In genomic region chr17:86535827-86536656, GRCm38 (mm10) we compare ENCODE assay signal across 8 mouse cellular contexts. TPM values are rescaled to one million over a fixed set of nuclear protein-coding genes. Genes with fewer than 3 reads are reported as not detected.
DNase-seq lines count a peak whose midpoint lies in the region; ATAC-seq and TF ChIP-seq lines count a peak whose summit lies in the region.

No protein-coding gene starts in this region.

- peak overlapping the region; percentile 60 for H3K9ac ChIP-seq in heart, embryonic 16.5 days (ENCODE audit: low read length)
- H3K9ac ChIP-seq in liver, embryonic 13.5 days = no peak overlapping the region

- no peaks in the 10 kb centered on the region for H3K9me3 ChIP-seq in forebrain, embryonic 10.5 days
- H3K9me3 ChIP-seq in heart, embryonic 16.5 days (replicated peaks; ENCODE audit: control insufficient read depth, low read length) = no peaks in the 10 kb centered on the region
- no peaks in the 10 kb centered on the region for H3K9me3 ChIP-seq in liver, embryonic 13.5 days (replicated peaks)

- peak; percentile 60 to 72 for DNase-seq in CD8-positive naive resting alpha-beta T cell, adult 2 months (ENCODE audit: low read depth in 2 of 2, low spot score in 2 of 2)
- peak; percentile 64 for DNase-seq in brain, embryonic 18.5 days (ENCODE audit: low read depth, low spot score)
- peak; percentile 62 for DNase-seq in forebrain, embryonic 10.5 days (ENCODE audit: extremely low spot score, low spot score)
- DNase-seq in kidney, postnatal 25 days = peak; percentile 75 to 95
- peak; percentile 45 for DNase-seq in liver, embryonic 13.5 days
- DNase-seq in neural tube, embryonic 10.5 days (ENCODE audit: extremely low spot score, low spot score) = peak; percentile 61

- H3K36me3 ChIP-seq in forebrain, embryonic 10.5 days (replicated peaks) = no peaks in the 10 kb centered on the region
- H3K36me3 ChIP-seq in heart, embryonic 16.5 days (ENCODE audit: control insufficient read depth, insufficient read depth) = no peaks in the 10 kb centered on the region
- no peaks in the 10 kb centered on the region for H3K36me3 ChIP-seq in liver, embryonic 13.5 days
- no peaks in the 10 kb centered on the region for H3K36me3 ChIP-seq in testis, adult 2 months (ENCODE audit: control insufficient read depth, insufficient read depth, low read length)

- H3K27ac ChIP-seq in forebrain, embryonic 10.5 days = peak overlapping the region; percentile 56; the same call in 1 of the 2 replicates
- peak overlapping the region; percentile 72 for H3K27ac ChIP-seq in heart, embryonic 16.5 days (ENCODE audit: low read length)
- no peak overlapping the region for H3K27ac ChIP-seq in liver, embryonic 13.5 days
- no peak overlapping the region for H3K27ac ChIP-seq in testis, adult 2 months (ENCODE audit: control insufficient read depth, insufficient read depth, low read depth, low read length)

- peak; percentile 15; the same call in 1 of the 2 replicates for TF ChIP-seq CTCF in testis, adult 2 months (IDR thresholded peaks at IDR 0.05; ENCODE audit: control insufficient read depth, insufficient read depth, insufficient replicate concordance, low read depth, low read length)

- ATAC-seq in heart, embryonic 16.5 days (replicated peaks; ENCODE audit: extremely low read depth, insufficient read depth, low FRiP score) = peak; percentile 61
- ATAC-seq in liver, embryonic 13.5 days (ENCODE audit: low read depth) = no peak

- 56% methylated on average over 22 of the region's 22 CpGs for whole genome bisulfite sequencing in forebrain, embryonic 10.5 days
- WGBS in heart, embryonic 16.5 days = 10% methylated on average over 22 of the region's 22 CpGs
- 28% methylated on average over 22 of the region's 22 CpGs for WGBS in liver, embryonic 13.5 days (ENCODE audit: insufficient replicate concordance)

- H3K4me2 ChIP-seq in heart, embryonic 16.5 days (ENCODE audit: low read depth, low read length) = peak overlapping the region; percentile 73
- H3K4me2 ChIP-seq in liver, embryonic 13.5 days = peak overlapping the region; percentile 53

- no peaks in the 10 kb centered on the region for H3K27me3 ChIP-seq in forebrain, embryonic 10.5 days (ENCODE audit: poor library complexity, severe bottlenecking)
- no peaks in the 10 kb centered on the region for H3K27me3 ChIP-seq in heart, embryonic 16.5 days (ENCODE audit: control insufficient read depth, insufficient read depth, low read length)
- H3K27me3 ChIP-seq in liver, embryonic 13.5 days = no peaks in the 10 kb centered on the region
- H3K27me3 ChIP-seq in testis, adult 2 months (ENCODE audit: control insufficient read depth, insufficient read depth, low read length) = no peaks in the 10 kb centered on the region

- peaks cover 30% of the 10 kb centered on the region for H3K4me1 ChIP-seq in forebrain, embryonic 10.5 days
- H3K4me1 ChIP-seq in heart, embryonic 16.5 days (ENCODE audit: control insufficient read depth, insufficient read depth, low read length) = peaks cover 12% of the 10 kb centered on the region
- H3K4me1 ChIP-seq in liver, embryonic 13.5 days (replicated peaks) = peaks cover 14% of the 10 kb centered on the region; the same call in 1 of the 2 replicates
- H3K4me1 ChIP-seq in testis, adult 2 months (ENCODE audit: control insufficient read depth, insufficient read depth, low read length) = no peaks in the 10 kb centered on the region; the same call in 1 of the 2 replicates

- H3K4me3 ChIP-seq in forebrain, embryonic 10.5 days = 0 out of 2 replicates have a peak overlapping the region, but pooled peaks have one; percentile 8
- peak overlapping the region; percentile 50 for H3K4me3 ChIP-seq in heart, embryonic 16.5 days (ENCODE audit: low read length)
- H3K4me3 ChIP-seq in liver, embryonic 13.5 days (replicated peaks) = peak overlapping the region; percentile 28
- H3K4me3 ChIP-seq in testis, adult 2 months (ENCODE audit: control insufficient read depth, low read depth, low read length) = no peak overlapping the region

- no peak for TF ChIP-seq POLR2A in testis, adult 2 months (IDR thresholded peaks at IDR 0.05; ENCODE audit: control insufficient read depth, low read depth, low read length)

RNA-seq across cellular contexts. Expression of gene Gm10309, which starts 31.0 kb away (rescaled TPM):
- 0.16 and 0.20 TPM in 2 replicates for polyA plus RNA-seq in forebrain, embryonic 10.5 days (2016; fragmentation: Nextera tagmentation; extraction: Ambion mirVana)
- 0.16 TPM in 2 replicates for polyA plus RNA-seq in heart, embryonic 16.5 days (2015; fragmentation: Nextera tagmentation; extraction: Ambion mirVana)
- polyA plus RNA-seq in liver, embryonic 13.5 days (2015; fragmentation: Nextera tagmentation; extraction: Ambion mirVana) = not detected in 2 replicates
- 5.3 and 5.4 TPM in 2 replicates for polyA plus RNA-seq in testis, adult 2 months (2012; rRNA removed)

Comparison
In these comparisons a context has a peak if more than half of its experiments do, and no peak if none do; other contexts are left out.
1. H3K27ac ChIP-seq: peak in forebrain, embryonic 10.5 days (single experiment) and heart, embryonic 16.5 days (single experiment); none in liver, embryonic 13.5 days (single experiment) and testis, adult 2 months (single experiment).
2. Peak in every context shown above with its lines, with median percentiles within 50 percentile points of each other: DNase-seq.